8 mouse cellular contexts compared by ENCODE assay signal in genomic region chr19:12517671-12518540, GRCm38 (mm10). TPM values are rescaled to one million over a fixed set of nuclear protein-coding genes. Genes with fewer than 3 reads are reported as not detected.
DNase-seq lines count a peak whose midpoint lies in the region; ATAC-seq and TF ChIP-seq lines count a peak whose summit lies in the region.

No protein-coding gene starts in this region.

- no peaks in the 10 kb centered on the region for H3K4me1 ChIP-seq in forebrain, embryonic 10.5 days
- no peaks in the 10 kb centered on the region for H3K4me1 ChIP-seq in heart, embryonic 16.5 days (ENCODE audit: control insufficient read depth, insufficient read depth, low read length)
- no peaks in the 10 kb centered on the region for H3K4me1 ChIP-seq in liver, embryonic 13.5 days (replicated peaks)
- H3K4me1 ChIP-seq in stomach, postnatal 0 days (replicated peaks; ENCODE audit: control insufficient read depth, insufficient read depth) = no peaks in the 10 kb centered on the region

- peak; percentile 49; the same call in 1 of the 2 replicates for ATAC-seq in heart, embryonic 16.5 days (replicated peaks; ENCODE audit: extremely low read depth, insufficient read depth, low FRiP score)
- ATAC-seq in liver, embryonic 13.5 days (ENCODE audit: low read depth) = no peak
- peak; percentile 82 for ATAC-seq in stomach, postnatal 0 days (ENCODE audit: low FRiP score, low TSS enrichment)

- peak overlapping the region; percentile 85 for H3K27ac ChIP-seq in forebrain, embryonic 10.5 days
- H3K27ac ChIP-seq in heart, embryonic 16.5 days (ENCODE audit: low read length) = no peak overlapping the region
- H3K27ac ChIP-seq in liver, embryonic 13.5 days = no peak overlapping the region
- H3K27ac ChIP-seq in stomach, postnatal 0 days (replicated peaks) = no peak overlapping the region

- peak; percentile 82 for DNase-seq in CD4-positive, CD25-positive, alpha-beta regulatory T cell, adult 2 months (ENCODE audit: low read depth, low spot score)
- peak; percentile 85 for DNase-seq in brain, adult 2 months (ENCODE audit: low read depth, low spot score)
- peak; percentile 69 for DNase-seq in forebrain, embryonic 10.5 days (ENCODE audit: extremely low spot score, low spot score)
- peak; percentile 75 for DNase-seq in kidney, postnatal 14 days
- DNase-seq in liver, embryonic 13.5 days = no peak
- DNase-seq in natural killer cell, adult 2 months (ENCODE audit: low spot score in 2 of 2) = peak; percentile 36 to 61
- DNase-seq in stomach, postnatal 0 days (ENCODE audit: low spot score) = peak; percentile 55

- peak overlapping the region; percentile 91 for H3K4me2 ChIP-seq in heart, embryonic 16.5 days (ENCODE audit: low read depth, low read length)
- peak overlapping the region; percentile 59 for H3K4me2 ChIP-seq in liver, embryonic 13.5 days
- peak overlapping the region; percentile 86 for H3K4me2 ChIP-seq in stomach, postnatal 0 days (replicated peaks; ENCODE audit: low read depth)

- peak; percentile 87 for TF ChIP-seq CTCF in stomach, postnatal 0 days (IDR thresholded peaks at IDR 0.05; ENCODE audit: low read depth)

- peak overlapping the region; percentile 79 for H3K9ac ChIP-seq in heart, embryonic 16.5 days (ENCODE audit: low read length)
- H3K9ac ChIP-seq in liver, embryonic 13.5 days = peak overlapping the region; percentile 49; the same call in 1 of the 2 replicates
- peak overlapping the region; percentile 66 for H3K9ac ChIP-seq in stomach, postnatal 0 days (ENCODE audit: low read length)

- TF ChIP-seq EP300 in stomach, postnatal 0 days (optimal IDR thresholded peaks at IDR 0.05) = no peak

- whole genome bisulfite sequencing in forebrain, embryonic 10.5 days = 3% methylated on average over 15 of the region's 16 CpGs
- 2% methylated on average over 16 of the region's 16 CpGs for WGBS in heart, embryonic 16.5 days
- WGBS in liver, embryonic 13.5 days (ENCODE audit: insufficient replicate concordance) = 2% methylated on average over 16 of the region's 16 CpGs
- WGBS in stomach, postnatal 0 days = 1% methylated on average over 15 of the region's 16 CpGs

- no peaks in the 10 kb centered on the region for H3K36me3 ChIP-seq in forebrain, embryonic 10.5 days (replicated peaks)
- no peaks in the 10 kb centered on the region for H3K36me3 ChIP-seq in heart, embryonic 16.5 days (ENCODE audit: control insufficient read depth, insufficient read depth)
- H3K36me3 ChIP-seq in liver, embryonic 13.5 days = no peaks in the 10 kb centered on the region
- H3K36me3 ChIP-seq in stomach, postnatal 0 days (ENCODE audit: control insufficient read depth, insufficient read depth, low read length) = no peaks in the 10 kb centered on the region

- H3K9me3 ChIP-seq in forebrain, embryonic 10.5 days = no peaks in the 10 kb centered on the region
- H3K9me3 ChIP-seq in heart, embryonic 16.5 days (replicated peaks; ENCODE audit: control insufficient read depth, low read length) = no peaks in the 10 kb centered on the region
- no peaks in the 10 kb centered on the region for H3K9me3 ChIP-seq in liver, embryonic 13.5 days (replicated peaks)
- no peaks in the 10 kb centered on the region for H3K9me3 ChIP-seq in stomach, postnatal 0 days (ENCODE audit: control insufficient read depth, low read length)

- peak overlapping the region; percentile 60 for H3K4me3 ChIP-seq in forebrain, embryonic 10.5 days
- peak overlapping the region; percentile 70 for H3K4me3 ChIP-seq in heart, embryonic 16.5 days (ENCODE audit: low read length)
- H3K4me3 ChIP-seq in liver, embryonic 13.5 days (replicated peaks) = peak overlapping the region; percentile 49
- peak overlapping the region; percentile 47 for H3K4me3 ChIP-seq in stomach, postnatal 0 days (ENCODE audit: low read depth, low read length)

- H3K27me3 ChIP-seq in forebrain, embryonic 10.5 days (ENCODE audit: poor library complexity, severe bottlenecking) = no peaks in the 10 kb centered on the region
- H3K27me3 ChIP-seq in heart, embryonic 16.5 days (ENCODE audit: control insufficient read depth, insufficient read depth, low read length) = no peaks in the 10 kb centered on the region
- no peaks in the 10 kb centered on the region for H3K27me3 ChIP-seq in liver, embryonic 13.5 days
- no peaks in the 10 kb centered on the region for H3K27me3 ChIP-seq in stomach, postnatal 0 days (ENCODE audit: control insufficient read depth, insufficient read depth, low read length)

RNA-seq across cellular contexts. Expression of gene Dtx4, which starts 16.7 kb away (rescaled TPM):
- 31.7 and 34.3 TPM in 2 replicates for polyA plus RNA-seq in forebrain, embryonic 10.5 days (2016; fragmentation: Nextera tagmentation; extraction: Ambion mirVana)
- polyA plus RNA-seq in heart, embryonic 16.5 days (2015; fragmentation: Nextera tagmentation; extraction: Ambion mirVana) = 2.6 and 3.2 TPM in 2 replicates
- 1.6 and 1.9 TPM in 2 replicates for polyA plus RNA-seq in liver, embryonic 13.5 days (2015; fragmentation: Nextera tagmentation; extraction: Ambion mirVana)
- 6.2 and 7.1 TPM in 2 replicates for polyA plus RNA-seq in stomach, postnatal 0 days (2015; fragmentation: Nextera tagmentation; extraction: Ambion mirVana)

RNA-seq across cellular contexts. Expression of gene Fam111a, which starts 27.6 kb away (rescaled TPM):
- polyA plus RNA-seq in forebrain, embryonic 10.5 days (2016; fragmentation: Nextera tagmentation; extraction: Ambion mirVana) = 21.0 and 22.0 TPM in 2 replicates
- polyA plus RNA-seq in heart, embryonic 16.5 days (2015; fragmentation: Nextera tagmentation; extraction: Ambion mirVana) = 15.2 and 20.5 TPM in 2 replicates
- polyA plus RNA-seq in liver, embryonic 13.5 days (2015; fragmentation: Nextera tagmentation; extraction: Ambion mirVana) = 29.6 and 41.6 TPM in 2 replicates
- 8.2 TPM in 2 replicates for polyA plus RNA-seq in stomach, postnatal 0 days (2015; fragmentation: Nextera tagmentation; extraction: Ambion mirVana)

RNA-seq across cellular contexts. Expression of gene Mpeg1, which starts 57.3 kb away (rescaled TPM):
- 0.11 and 0.17 TPM in 2 replicates for polyA plus RNA-seq in forebrain, embryonic 10.5 days (2016; fragmentation: Nextera tagmentation; extraction: Ambion mirVana)
- polyA plus RNA-seq in heart, embryonic 16.5 days (2015; fragmentation: Nextera tagmentation; extraction: Ambion mirVana) = 0.37 and 0.41 TPM in 2 replicates
- 1.0 TPM in 2 replicates for polyA plus RNA-seq in liver, embryonic 13.5 days (2015; fragmentation: Nextera tagmentation; extraction: Ambion mirVana)
- 0.71 and 0.84 TPM in 2 replicates for polyA plus RNA-seq in stomach, postnatal 0 days (2015; fragmentation: Nextera tagmentation; extraction: Ambion mirVana)
